Mouse (Mus musculus) stomach, postnatal 0 days (tissue): ENCODE data around the gene Eif3k.

Source experiments
- CTCF ChIP-seq: IDR thresholded peaks from 2 replicates; pipeline ENCODE4 v1.5.1; 2016; ENCODE audit warnings: antibody characterized with exemption, low read depth, mild to moderate bottlenecking, moderate library complexity
- EP300 ChIP-seq: optimal IDR thresholded peaks from 2 replicates; pipeline ENCODE3; 2016; ENCODE audit warnings: antibody characterized with exemption

DNA sequence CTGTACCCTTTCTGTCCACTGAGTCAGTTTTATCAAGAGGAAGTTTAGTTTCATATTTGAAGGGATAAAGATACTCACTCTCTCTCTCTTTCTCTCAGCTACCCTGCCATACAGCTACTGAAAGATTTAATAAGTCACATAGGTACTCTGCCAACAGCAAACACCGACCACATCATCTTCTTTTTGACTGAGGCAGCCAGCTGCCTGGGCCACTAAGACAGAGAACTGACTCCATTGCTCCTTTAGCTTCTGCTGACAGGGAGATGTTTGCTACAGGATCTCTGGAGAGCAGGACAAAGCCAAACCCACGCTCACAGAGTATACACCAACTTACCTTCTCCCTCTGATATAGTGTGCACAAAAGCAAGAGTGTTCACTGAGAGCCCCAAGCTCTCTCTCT is 32.4 kb downstream of the Eif3k start:
- TF ChIP-seq CTCF, result no peak
- TF ChIP-seq EP300, result no peak
